Mouse (Mus musculus): ENCODE measurements at regions not wholly inside any gene's neighbourhood (a gene's known extent, or its start where the extent isn't known, plus 50 kb on each side); places are given as distances from the start of the nearest gene placed in this dataset.
A peak's percentile ranks its signal among the peaks of the same experiment; 100 is the strongest.

DNA sequence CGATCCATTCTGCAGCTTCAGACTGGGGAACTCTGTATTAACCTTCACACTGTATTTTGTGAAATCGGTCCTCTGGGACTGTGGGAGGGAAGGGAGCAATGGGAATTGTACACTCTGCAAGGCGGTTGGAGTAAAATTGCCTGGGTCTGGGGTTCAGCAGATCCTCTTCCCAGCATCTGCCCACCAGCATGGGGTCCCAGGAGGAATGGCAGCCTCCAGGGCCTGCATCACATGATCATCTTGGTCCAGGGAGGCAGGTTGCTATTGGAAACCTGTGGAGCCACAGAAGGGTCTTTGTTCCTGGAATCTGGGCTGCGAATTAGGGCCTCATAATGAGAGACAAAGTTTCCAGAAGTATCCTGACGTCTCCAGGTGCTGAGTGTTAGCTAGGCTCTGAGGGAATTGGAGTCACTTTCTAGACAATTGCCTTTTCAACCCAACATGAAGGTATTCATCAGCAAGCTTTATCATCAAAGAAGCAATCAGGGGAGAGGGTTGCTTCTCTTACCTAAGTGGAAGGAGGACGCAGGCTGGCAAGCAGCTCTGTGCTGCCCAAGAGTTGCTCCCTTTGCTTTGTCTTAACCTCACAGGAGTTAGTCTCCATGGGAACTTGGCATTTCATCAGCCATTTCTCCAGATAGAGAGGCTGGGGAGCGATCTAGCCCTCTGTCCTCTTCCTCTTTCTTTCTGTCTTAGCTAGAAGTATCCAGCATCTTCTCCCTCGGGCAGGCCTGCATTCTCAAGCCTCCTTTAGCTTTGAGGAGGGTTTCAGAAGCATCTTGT is 449.7 kb upstream of the Cdh4 start:
- Histone ChIP-seq H3K9me3 (no peaks in the 10 kb centered on the region), H3K4me1 (no peaks in the 10 kb centered on the region), H3K4me2 (no peak overlapping the region), H3K27ac (no peak overlapping the region), H3K4me3 (no peak overlapping the region), H3K27me3 (no peaks in the 10 kb centered on the region), H3K36me3 (no peaks in the 10 kb centered on the region), H3K9ac (no peak overlapping the region)
- ATAC-seq (ENCODE audit: borderline replicate concordance, extremely low read depth, low FRiP score, low TSS enrichment) = no peak
- WGBS = 61% methylated on average over 8 of the region's 8 CpGs

GRCm38 (mm10) chr2:178997921-178998320 is 444.3 kb upstream of the Cdh4 start:
- Histone ChIP-seq H3K4me1 (no peaks in the 10 kb centered on the region), H3K27me3 (no peaks in the 10 kb centered on the region), H3K9me3 (no peaks in the 10 kb centered on the region), H3K27ac (no peak overlapping the region), H3K4me3 (no peak overlapping the region), H3K9ac (no peak overlapping the region), H3K36me3 (no peaks in the 10 kb centered on the region), H3K4me2 (no peak overlapping the region)
- 63% methylated on average over 2 of the region's 2 CpGs for WGBS
- no peak for ATAC-seq (ENCODE audit: borderline replicate concordance, extremely low read depth, low FRiP score, low TSS enrichment)

DNA sequence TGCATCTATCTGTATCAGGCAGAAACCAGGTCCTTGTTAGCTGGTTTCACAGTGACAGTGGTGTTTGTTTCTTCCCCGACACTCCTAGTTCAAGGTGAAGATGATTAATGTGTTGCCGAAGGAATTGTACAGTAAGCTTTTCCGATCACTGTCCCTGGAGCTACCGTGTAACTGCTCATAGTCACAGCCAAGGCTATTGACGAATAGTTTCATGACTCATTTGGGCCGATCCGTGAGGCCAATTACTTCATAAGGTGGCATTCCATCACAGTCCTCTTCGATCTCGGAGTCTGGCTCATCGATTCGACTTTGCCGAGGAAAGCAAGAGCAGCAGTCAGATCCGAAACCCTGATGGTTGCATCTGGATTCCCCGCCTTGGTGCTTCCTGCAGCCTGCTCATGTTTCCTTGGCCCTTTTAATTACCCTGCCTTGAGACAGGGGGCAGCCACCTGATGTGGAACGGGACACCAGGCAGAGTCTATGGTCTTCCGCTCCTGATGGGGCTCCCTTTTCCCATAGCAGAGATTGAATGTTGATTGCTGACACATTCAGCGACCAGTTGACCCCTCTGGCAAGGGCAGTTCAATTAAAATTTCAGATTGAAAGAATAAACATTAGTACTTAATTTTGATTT is 441.7 kb upstream of the Cdh4 start:
- no peak for ATAC-seq (ENCODE audit: borderline replicate concordance, extremely low read depth, low FRiP score, low TSS enrichment)
- H3K36me3 ChIP-seq = no peaks in the 10 kb centered on the region
- no peak overlapping the region for H3K9ac ChIP-seq
- WGBS = 75% methylated on average over 17 of the region's 17 CpGs
- H3K27me3 ChIP-seq = no peaks in the 10 kb centered on the region
- no peaks in the 10 kb centered on the region for H3K9me3 ChIP-seq
- H3K4me2 ChIP-seq = no peak overlapping the region
- H3K27ac ChIP-seq = no peak overlapping the region
- no peak overlapping the region for H3K4me3 ChIP-seq
- H3K4me1 ChIP-seq = no peaks in the 10 kb centered on the region

- Histone ChIP-seq H3K9me3 (no peaks in the 10 kb centered on the region), H3K4me1 (no peaks in the 10 kb centered on the region), H3K4me2 (no peak overlapping the region), H3K27me3 (no peaks in the 10 kb centered on the region), H3K4me3 (no peak overlapping the region), H3K9ac (no peak overlapping the region), H3K27ac (no peak overlapping the region), H3K36me3 (no peaks in the 10 kb centered on the region)
- 81% methylated on average over 6 of the region's 6 CpGs for WGBS
- ATAC-seq (ENCODE audit: borderline replicate concordance, extremely low read depth, low FRiP score, low TSS enrichment) = no peak
These were observed 434.5 kb upstream of the Cdh4 start for GRCm38 (mm10) chr2:179007766-179008165.

DNA sequence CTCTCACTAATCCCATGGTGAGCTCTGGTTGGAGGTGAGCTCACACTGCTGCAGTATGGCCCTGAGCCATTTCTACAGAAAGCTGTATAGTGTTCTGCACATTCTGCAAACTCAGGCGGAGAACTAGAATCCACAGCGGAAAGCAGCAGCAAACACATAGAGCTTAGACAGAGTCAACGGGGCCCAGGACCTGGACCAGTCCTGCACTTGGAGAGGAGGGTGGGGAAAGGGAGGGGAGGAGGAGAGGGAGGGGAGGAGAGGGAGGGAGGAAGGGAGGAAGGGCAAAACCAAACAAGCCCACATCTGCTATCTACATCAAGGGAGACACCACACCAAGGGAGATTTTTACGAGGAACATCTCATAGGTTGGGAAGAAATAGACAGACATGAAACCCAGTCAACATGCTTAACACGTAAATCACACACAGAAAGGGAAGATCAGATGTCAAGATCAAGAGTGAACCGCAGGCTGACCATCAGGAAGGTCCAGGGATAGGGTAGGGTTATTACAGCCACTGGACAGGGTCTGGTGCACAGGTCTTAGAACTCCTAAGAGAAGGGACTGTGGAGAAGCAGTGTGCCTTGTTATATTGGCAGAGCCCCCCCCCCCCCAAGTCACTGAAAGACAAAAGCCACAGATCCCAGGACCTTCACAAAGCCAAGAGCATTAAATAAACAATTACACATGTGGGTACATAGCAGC is 428.2 kb upstream of the Cdh4 start:
- 56% methylated on average over 6 of the region's 6 CpGs for WGBS
- H3K27me3 ChIP-seq = no peaks in the 10 kb centered on the region
- no peaks in the 10 kb centered on the region for H3K36me3 ChIP-seq
- no peak overlapping the region for H3K27ac ChIP-seq
- no peak overlapping the region for H3K4me3 ChIP-seq
- no peak overlapping the region for H3K9ac ChIP-seq
- no peak overlapping the region for H3K4me2 ChIP-seq
- no peaks in the 10 kb centered on the region for H3K9me3 ChIP-seq
- ATAC-seq (ENCODE audit: borderline replicate concordance, extremely low read depth, low FRiP score, low TSS enrichment) = no peak
- 0 out of 2 replicates have a peak, but pooled peaks cover 2% of the 10 kb centered on the region for H3K4me1 ChIP-seq

- Histone ChIP-seq H3K27ac (no peak overlapping the region), H3K4me1 (no peaks in the 10 kb centered on the region), H3K4me2 (no peak overlapping the region), H3K9ac (no peak overlapping the region), H3K9me3 (no peaks in the 10 kb centered on the region), H3K36me3 (no peaks in the 10 kb centered on the region), H3K4me3 (no peak overlapping the region), H3K27me3 (no peaks in the 10 kb centered on the region)
- WGBS = 60% methylated on average over 5 of the region's 5 CpGs
- ATAC-seq (ENCODE audit: borderline replicate concordance, extremely low read depth, low FRiP score, low TSS enrichment) = peak; percentile 37; the same call in 1 of the 2 replicates
These were observed 419.5 kb upstream of the Cdh4 start for GRCm38 (mm10) chr2:179022675-179023194.

DNA sequence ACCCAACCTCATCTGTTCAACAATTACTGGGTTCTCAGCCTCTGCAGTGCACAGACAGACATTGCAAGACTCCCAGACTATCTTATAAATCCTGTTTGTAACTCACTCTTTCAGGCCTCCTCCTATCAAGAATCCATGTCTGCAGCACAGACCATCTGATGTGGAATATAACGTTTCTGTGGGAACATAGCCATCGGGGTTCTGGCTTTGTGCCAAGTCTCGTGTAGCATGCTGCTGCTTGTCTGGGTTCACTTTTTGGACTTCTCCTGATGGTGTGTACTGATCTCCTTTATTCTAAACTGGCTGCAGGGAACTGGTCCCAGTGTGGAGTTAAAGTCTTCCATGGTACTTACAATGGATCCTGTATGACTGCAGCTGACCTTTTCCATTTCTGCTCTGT is 418.0 kb upstream of the Cdh4 start:
- no peaks in the 10 kb centered on the region for H3K27me3 ChIP-seq
- no peak overlapping the region for H3K9ac ChIP-seq
- H3K36me3 ChIP-seq = no peaks in the 10 kb centered on the region
- no peaks in the 10 kb centered on the region for H3K9me3 ChIP-seq
- no peak for ATAC-seq (ENCODE audit: borderline replicate concordance, extremely low read depth, low FRiP score, low TSS enrichment)
- no peak overlapping the region for H3K4me3 ChIP-seq
- no peak overlapping the region for H3K4me2 ChIP-seq
- no peaks in the 10 kb centered on the region for H3K4me1 ChIP-seq
- no peak overlapping the region for H3K27ac ChIP-seq
- WGBS = 25% methylated on average over 3 of the region's 3 CpGs

DNA sequence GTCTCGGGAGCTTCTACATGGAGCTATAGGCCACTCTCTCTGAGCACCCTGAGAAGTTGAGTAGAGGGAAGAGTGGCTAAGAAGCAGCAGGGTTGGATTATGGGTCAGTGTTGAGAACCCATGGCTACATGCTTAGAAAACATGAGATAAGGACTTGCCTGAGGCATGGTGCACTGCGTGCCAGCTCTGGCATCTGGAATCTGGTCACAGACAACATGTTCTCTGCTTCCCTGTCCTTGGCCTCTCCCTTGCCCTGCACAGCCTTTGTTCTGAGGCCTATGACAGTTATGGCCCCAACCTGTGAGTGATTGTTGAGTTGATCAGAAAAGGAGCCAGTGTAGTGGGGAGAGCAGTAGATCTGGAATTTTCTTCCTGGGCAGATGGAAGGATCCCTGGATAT is 409.1 kb upstream of the Cdh4 start:
- no peaks in the 10 kb centered on the region for H3K27me3 ChIP-seq
- no peak for ATAC-seq (ENCODE audit: borderline replicate concordance, extremely low read depth, low FRiP score, low TSS enrichment)
- no peaks in the 10 kb centered on the region for H3K4me1 ChIP-seq
- no peak overlapping the region for H3K4me3 ChIP-seq
- 77% methylated on average over 2 of the region's 2 CpGs for WGBS
- H3K36me3 ChIP-seq = no peaks in the 10 kb centered on the region
- H3K27ac ChIP-seq = no peak overlapping the region
- no peak overlapping the region for H3K9ac ChIP-seq
- no peaks in the 10 kb centered on the region for H3K9me3 ChIP-seq
- H3K4me2 ChIP-seq = no peak overlapping the region

- Histone ChIP-seq H3K9ac (no peak overlapping the region), H3K4me3 (no peak overlapping the region), H3K27ac (no peak overlapping the region), H3K4me2 (no peak overlapping the region), H3K27me3 (no peaks in the 10 kb centered on the region), H3K9me3 (no peaks in the 10 kb centered on the region), H3K36me3 (no peaks in the 10 kb centered on the region), H3K4me1 (no peaks in the 10 kb centered on the region)
- no peak for ATAC-seq (ENCODE audit: borderline replicate concordance, extremely low read depth, low FRiP score, low TSS enrichment)
- 24% methylated on average over 6 of the region's 6 CpGs for WGBS
These were observed 406.8 kb upstream of the Cdh4 start for GRCm38 (mm10) chr2:179035446-179035845.

- no peaks in the 10 kb centered on the region for H3K4me1 ChIP-seq
- 58% methylated on average over 2 of the region's 2 CpGs for WGBS
- no peak overlapping the region for H3K27ac ChIP-seq
- ATAC-seq (ENCODE audit: borderline replicate concordance, extremely low read depth, low FRiP score, low TSS enrichment) = no peak
- H3K9me3 ChIP-seq = no peaks in the 10 kb centered on the region
- H3K4me3 ChIP-seq = no peak overlapping the region
- no peaks in the 10 kb centered on the region for H3K36me3 ChIP-seq
- H3K4me2 ChIP-seq = no peak overlapping the region
- no peaks in the 10 kb centered on the region for H3K27me3 ChIP-seq
- H3K9ac ChIP-seq = no peak overlapping the region
These were observed 402.5 kb upstream of the Cdh4 start for GRCm38 (mm10) chr2:179039697-179040096.

GRCm38 (mm10) chr2:179043671-179044070 is 398.6 kb upstream of the Cdh4 start:
- no peak for ATAC-seq (ENCODE audit: borderline replicate concordance, extremely low read depth, low FRiP score, low TSS enrichment)
- no peak overlapping the region for H3K27ac ChIP-seq
- no peaks in the 10 kb centered on the region for H3K27me3 ChIP-seq
- no peak overlapping the region for H3K4me2 ChIP-seq
- no peaks in the 10 kb centered on the region for H3K36me3 ChIP-seq
- no peaks in the 10 kb centered on the region for H3K4me1 ChIP-seq
- H3K9me3 ChIP-seq = no peaks in the 10 kb centered on the region
- 54% methylated on average over 4 of the region's 4 CpGs for WGBS
- no peak overlapping the region for H3K9ac ChIP-seq
- H3K4me3 ChIP-seq = no peak overlapping the region

- 73% methylated on average over 1 of the region's 1 CpGs for WGBS
- Histone ChIP-seq H3K4me3 (no peak overlapping the region), H3K4me2 (no peak overlapping the region), H3K27me3 (no peaks in the 10 kb centered on the region), H3K36me3 (no peaks in the 10 kb centered on the region), H3K9ac (no peak overlapping the region), H3K9me3 (no peaks in the 10 kb centered on the region), H3K4me1 (no peaks in the 10 kb centered on the region), H3K27ac (no peak overlapping the region)
- no peak for ATAC-seq (ENCODE audit: borderline replicate concordance, extremely low read depth, low FRiP score, low TSS enrichment)
These were observed 396.9 kb upstream of the Cdh4 start for GRCm38 (mm10) chr2:179045361-179045760.

Data from lung, embryonic 15.5 days (tissue).